Mouse (Mus musculus) heart, postnatal 0 days (tissue): ENCODE results near the gene Chrm3. TPM values are rescaled to one million over a fixed set of nuclear protein-coding genes. Genes with fewer than 3 reads are reported as not detected.

Source experiments
- ATAC-seq: fragments of 200-750 bp; cut with Nextera tagmentation; 2 replicates; pipeline ENCODE4 v1.8.0; 2017; ENCODE audit warnings: low read depth, moderate number of reproducible peaks, moderate library complexity; ENCODE audit not compliant: insufficient read depth
- DNase-seq: peaks from one replicate; pipeline ENCODE4 v3.0.0-alpha.2; 2016; ENCODE audit warnings: low spot score
- H3K27ac ChIP-seq: fragments of 300-500 bp; sonication (generic); 2 replicates; pipeline ENCODE4 v1.5.1; 2014; ENCODE audit warnings: low read depth, mild to moderate bottlenecking
- H3K27me3 ChIP-seq: fragments of 300-500 bp; sonication (generic); 2 replicates; pipeline ENCODE4 v1.6.1; 2014; ENCODE audit warnings: low read length, mixed read lengths; ENCODE audit not compliant: control insufficient read depth, insufficient read depth
- H3K36me3 ChIP-seq: fragments of 300-500 bp; sonication (generic); replicated peaks from 2 replicates; pipeline ENCODE4 v1.6.1; 2014; ENCODE audit warnings: low read length, mixed read lengths; ENCODE audit not compliant: control insufficient read depth, insufficient read depth
- H3K4me1 ChIP-seq: fragments of 300-500 bp; sonication (generic); 2 replicates; pipeline ENCODE4 v1.6.1; 2014; ENCODE audit warnings: antibody characterized with exemption; ENCODE audit not compliant: control insufficient read depth, insufficient read depth
- H3K4me2 ChIP-seq: fragments of 300-500 bp; sonication (generic); 2 replicates; pipeline ENCODE4 v1.6.1; 2014; ENCODE audit warnings: low read depth, mild to moderate bottlenecking, low read length, moderate library complexity
- H3K4me3 ChIP-seq: fragments of 300-500 bp; sonication (generic); 2 replicates; pipeline ENCODE4 v1.5.1; 2014; ENCODE audit warnings: low read depth, low read length
- H3K9ac ChIP-seq: fragments of 300-500 bp; sonication (generic); replicated peaks from 2 replicates; pipeline ENCODE4 v1.6.1; 2014; ENCODE audit warnings: low read depth, low read length, mixed read lengths
- H3K9me3 ChIP-seq: fragments of 300-500 bp; sonication (generic); replicated peaks from 2 replicates; pipeline ENCODE4 v1.6.1; 2016; ENCODE audit warnings: low read length; ENCODE audit not compliant: control insufficient read depth
- CTCF ChIP-seq: IDR thresholded peaks from 2 replicates; pipeline ENCODE4 v1.5.1; 2016; ENCODE audit warnings: antibody characterized with exemption, control low read depth, low read depth
- EP300 ChIP-seq: IDR thresholded peaks from 2 replicates; pipeline ENCODE4 v1.6.1; 2016; ENCODE audit warnings: antibody characterized with exemption, low read depth
- WGBS: fragments of 180-500 bp; shearing (Covaris S2); extraction: QIAGEN DNeasy Blood & Tissue Kit; methylation state at CpG from one replicate; pipeline ENCODE4 v1.1.7; 2014; 5-methylcytosine and 5-hydroxymethylcytosine counted together
- polyA plus RNA-seq: library from polyadenylated mRNA; unstranded; fragments of >200 nt; fragmentation: Nextera tagmentation; extraction: Ambion mirVana; gene quantifications from 2 replicates; pipeline ENCODE4 v1.2.1, GENCODE M21; 2015
- total RNA-seq: library from RNA; depleted of rRNA; stranded (reverse); fragments of >200 nt; gene quantifications from 2 replicates; pipeline ENCODE4 v1.2.3, GENCODE M21; 2014; ENCODE audit warnings: low replicate concordance

Gene Chrm3
- total and polyA plus RNA-seq, 2 experiments from 2014 or later: 0.26 to 0.31 TPM

- Histone ChIP-seq H3K4me1 (no peaks in the 10 kb centered on the region), H3K36me3 (no peaks in the 10 kb centered on the region), H3K27me3 (no peaks in the 10 kb centered on the region), H3K4me3 (no peak overlapping the region), H3K9me3 (no peaks in the 10 kb centered on the region), H3K27ac (no peak overlapping the region), H3K4me2 (no peak overlapping the region), H3K9ac (no peak overlapping the region)
- 80% methylated on average over 10 of the region's 10 CpGs for WGBS
- ATAC-seq (no peak), DNase-seq (no peak)
- TF ChIP-seq CTCF (no peak), EP300 (no peak)
These were observed 291.6 kb downstream of the Chrm3 start for GRCm38 (mm10) chr13:10068927-10069580.

GRCm38 (mm10) chr13:10066829-10067618 is 293.6 kb downstream of the Chrm3 start:
- WGBS: 67% methylated on average over 12 of the region's 12 CpGs
- H3K4me1 ChIP-seq: no peaks in the 10 kb centered on the region
- no peak overlapping the region for H3K4me2 ChIP-seq
- H3K9ac ChIP-seq: no peak overlapping the region
- H3K4me3 ChIP-seq: no peak overlapping the region
- no peaks in the 10 kb centered on the region for H3K9me3 ChIP-seq
- no peaks in the 10 kb centered on the region for H3K36me3 ChIP-seq
- no peak for ATAC-seq
- H3K27ac ChIP-seq: no peak overlapping the region
- H3K27me3 ChIP-seq: no peaks in the 10 kb centered on the region
- DNase-seq: no peak
- TF ChIP-seq CTCF: no peak

GRCm38 (mm10) chr13:10065776-10066175 is 294.9 kb downstream of the Chrm3 start:
- DNase-seq: no peak
- Histone ChIP-seq H3K27me3 (no peaks in the 10 kb centered on the region), H3K4me2 (no peak overlapping the region), H3K27ac (no peak overlapping the region), H3K9me3 (no peaks in the 10 kb centered on the region), H3K36me3 (no peaks in the 10 kb centered on the region), H3K4me1 (no peaks in the 10 kb centered on the region), H3K4me3 (no peak overlapping the region), H3K9ac (no peak overlapping the region)
- no peak for TF ChIP-seq CTCF
- TF ChIP-seq EP300: no peak
- WGBS: 69% methylated on average over 2 of the region's 2 CpGs
- no peak for ATAC-seq

- ATAC-seq: no peak
- Histone ChIP-seq H3K9me3 (no peaks in the 10 kb centered on the region), H3K9ac (no peak overlapping the region), H3K4me1 (no peaks in the 10 kb centered on the region), H3K36me3 (no peaks in the 10 kb centered on the region), H3K4me3 (no peak overlapping the region), H3K27ac (no peak overlapping the region), H3K4me2 (no peak overlapping the region), H3K27me3 (no peaks in the 10 kb centered on the region)
- TF ChIP-seq EP300: no peak
- no peak for TF ChIP-seq CTCF
- WGBS: 58% methylated on average over 5 of the region's 5 CpGs
- DNase-seq: no peak
These were observed 298.0 kb downstream of the Chrm3 start for GRCm38 (mm10) chr13:10062681-10063080.

- 47% methylated on average over 1 of the region's 1 CpGs for WGBS
- no peak for DNase-seq
- no peak overlapping the region for H3K4me2 ChIP-seq
These were observed 301.7 kb downstream of the Chrm3 start for GRCm38 (mm10) chr13:10058993-10059392.

More at GRCm38 (mm10) chr13:10058993-10059392, 301.7 kb downstream of the Chrm3 start:
- no peaks in the 10 kb centered on the region for H3K9me3 ChIP-seq
- no peak for ATAC-seq
- H3K9ac ChIP-seq: no peak overlapping the region
- H3K36me3 ChIP-seq: no peaks in the 10 kb centered on the region
- H3K27ac ChIP-seq: no peak overlapping the region
- no peaks in the 10 kb centered on the region for H3K4me1 ChIP-seq
- H3K4me3 ChIP-seq: no peak overlapping the region
- TF ChIP-seq CTCF (no peak), EP300 (no peak)
- H3K27me3 ChIP-seq: no peaks in the 10 kb centered on the region
